Mouse (Mus musculus) hindbrain, embryonic 11.5 days (tissue): ENCODE measurements at regions not wholly inside any gene's neighbourhood (a gene's known extent, or its start where the extent isn't known, plus 50 kb on each side); places are given as distances from the start of the nearest gene placed in this dataset.
A peak's percentile ranks its signal among the peaks of the same experiment; 100 is the strongest.

Experiments used
- ATAC-seq: fragments of 200-750 bp; cut with Nextera tagmentation; 2 replicates; pipeline ENCODE4 v1.8.0; 2017; ENCODE audit warnings: mild to moderate bottlenecking, moderate TSS enrichment, moderate library complexity; ENCODE audit not compliant: low FRiP score
- DNase-seq: peaks from one replicate; pipeline ENCODE4 v3.0.0-alpha.2; 2015; ENCODE audit warnings: low spot score
- H3K27ac ChIP-seq: fragments of 300-500 bp; sonication (generic); 2 replicates; pipeline ENCODE4 v1.5.1; 2014; ENCODE audit warnings: mild to moderate bottlenecking, low read depth, low read length
- H3K27me3 ChIP-seq: fragments of 300-500 bp; sonication (generic); 2 replicates; pipeline ENCODE4 v1.6.1; 2014; ENCODE audit warnings: mild to moderate bottlenecking, low read length, moderate library complexity, mixed read lengths; ENCODE audit not compliant: control insufficient read depth, insufficient read depth
- H3K36me3 ChIP-seq: fragments of 300-500 bp; sonication (generic); 2 replicates; pipeline ENCODE4 v1.6.1; 2014; ENCODE audit warnings: mild to moderate bottlenecking, low read length, moderate library complexity, mixed read lengths; ENCODE audit not compliant: control insufficient read depth, insufficient read depth
- H3K4me1 ChIP-seq: fragments of 300-500 bp; sonication (generic); replicated peaks from 2 replicates; pipeline ENCODE4 v1.6.1; 2014; ENCODE audit warnings: low read length, mixed read lengths; ENCODE audit not compliant: control insufficient read depth, insufficient read depth
- H3K4me2 ChIP-seq: fragments of 300-500 bp; sonication (generic); replicated peaks from 2 replicates; pipeline ENCODE4 v1.6.1; 2014; ENCODE audit warnings: mild to moderate bottlenecking, low read depth, low read length
- H3K4me3 ChIP-seq: fragments of 300-500 bp; sonication (generic); 2 replicates; pipeline ENCODE4 v1.5.1; 2014; ENCODE audit warnings: low read depth, low read length
- H3K9ac ChIP-seq: fragments of 300-500 bp; sonication (generic); 2 replicates; pipeline ENCODE4 v1.6.1; 2014; ENCODE audit warnings: low read depth, low read length
- H3K9me3 ChIP-seq: fragments of 300-500 bp; sonication (generic); 2 replicates; pipeline ENCODE4 v1.6.1; 2016; ENCODE audit warnings: low read length; ENCODE audit not compliant: control insufficient read depth
- WGBS: fragments of 180-500 bp; shearing (Covaris S2); extraction: QIAGEN DNeasy Blood & Tissue Kit; methylation state at CpG from one replicate; pipeline ENCODE4 v1.1.7; 2014; 5-methylcytosine and 5-hydroxymethylcytosine counted together

DNA sequence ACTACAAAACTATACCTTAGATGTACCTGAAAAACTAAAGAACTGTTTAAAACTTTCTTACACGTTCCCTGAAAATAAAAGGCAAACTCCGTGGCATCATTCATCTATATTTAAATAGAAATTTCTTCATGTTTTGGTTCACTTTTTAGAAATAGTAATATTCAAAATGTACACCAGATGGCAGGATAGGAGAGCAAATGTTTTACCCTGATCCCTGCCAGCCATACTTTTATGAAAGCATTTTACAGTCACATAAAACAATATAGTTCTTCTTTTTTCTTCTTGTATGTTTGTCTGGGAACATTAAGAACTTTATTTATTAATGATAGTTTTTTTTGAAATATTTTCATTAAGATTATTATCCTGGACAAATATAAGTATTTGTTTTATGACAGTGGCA lies 68.5 kb downstream of the 4921530L21Rik start:
- DNase-seq, result peak; percentile 8
- no peaks in the 10 kb centered on the region for H3K4me1 ChIP-seq
- H3K9me3 ChIP-seq, result no peaks in the 10 kb centered on the region
- ATAC-seq, result no peak
- H3K36me3 ChIP-seq, result no peaks in the 10 kb centered on the region
- no peaks in the 10 kb centered on the region for H3K27me3 ChIP-seq
- no peak overlapping the region for H3K4me2 ChIP-seq
- no peak overlapping the region for H3K27ac ChIP-seq
- WGBS, result 79% methylated on average over 2 of the region's 2 CpGs
- no peak overlapping the region for H3K4me3 ChIP-seq
- no peak overlapping the region for H3K9ac ChIP-seq

DNA sequence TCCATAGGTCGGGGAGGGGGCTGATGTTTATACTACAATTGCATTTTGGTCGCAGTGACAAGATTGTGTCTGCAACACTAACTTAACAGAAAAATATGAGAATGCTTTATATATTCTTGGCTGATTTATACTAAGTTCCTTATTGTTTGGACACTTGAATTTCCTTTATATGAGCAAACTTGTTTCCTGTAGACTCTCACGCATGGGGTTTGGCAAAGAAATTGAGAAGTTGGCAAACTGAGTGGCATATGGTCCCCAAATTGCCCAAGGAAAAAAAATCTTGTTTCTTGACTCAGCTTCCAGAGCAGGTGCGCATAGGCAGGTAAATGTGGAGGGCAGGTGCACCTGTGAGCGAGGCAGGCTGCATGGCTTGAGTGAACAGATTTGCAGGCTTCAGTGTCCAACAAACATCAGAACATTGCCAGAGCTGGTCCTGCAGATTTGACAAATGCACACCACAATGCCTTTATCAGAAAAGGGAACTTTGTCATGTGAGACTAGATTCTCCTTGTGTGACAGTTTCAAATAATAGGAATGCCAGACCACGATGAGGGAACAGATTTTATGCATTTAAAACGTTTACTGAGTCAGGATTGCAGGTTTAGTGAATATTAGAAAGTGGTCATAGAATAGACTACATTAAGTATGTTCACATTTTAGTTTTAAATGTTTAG lies 75.1 kb downstream of the 4921530L21Rik start:
- 74% methylated on average over 7 of the region's 7 CpGs for WGBS
- H3K4me2 ChIP-seq, result no peak overlapping the region
- H3K27ac ChIP-seq, result no peak overlapping the region
- H3K27me3 ChIP-seq, result no peaks in the 10 kb centered on the region
- no peaks in the 10 kb centered on the region for H3K9me3 ChIP-seq
- H3K4me3 ChIP-seq, result no peak overlapping the region
- ATAC-seq (no peak), DNase-seq (no peak)
- no peaks in the 10 kb centered on the region for H3K36me3 ChIP-seq
- no peaks in the 10 kb centered on the region for H3K4me1 ChIP-seq
- H3K9ac ChIP-seq, result no peak overlapping the region

DNA sequence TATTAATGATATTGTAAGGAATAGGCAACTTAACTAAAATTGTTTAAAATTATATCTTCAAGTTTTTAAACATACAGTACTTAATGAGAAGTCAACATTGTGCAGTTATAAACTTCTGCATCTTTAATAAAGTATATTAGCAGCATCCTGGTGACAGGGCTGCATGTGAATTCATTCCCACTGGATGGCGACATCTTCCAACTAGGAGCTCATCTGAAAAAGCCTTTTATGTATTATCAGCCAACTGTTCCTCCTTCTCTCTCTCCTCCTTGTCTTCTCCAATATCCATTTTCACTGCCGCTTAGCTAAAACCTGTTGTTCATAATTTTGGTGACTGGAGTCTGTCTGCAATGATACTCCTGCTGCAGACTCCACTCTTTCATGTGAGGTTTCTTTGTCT lies 103.0 kb downstream of the 4921530L21Rik start:
- H3K4me2 ChIP-seq, result no peak overlapping the region
- no peak overlapping the region for H3K9ac ChIP-seq
- H3K9me3 ChIP-seq, result no peaks in the 10 kb centered on the region
- no peak overlapping the region for H3K4me3 ChIP-seq
- ATAC-seq, result no peak
- DNase-seq, result peak; percentile 5
- no peaks in the 10 kb centered on the region for H3K4me1 ChIP-seq
- H3K36me3 ChIP-seq, result no peaks in the 10 kb centered on the region
- 68% methylated on average over 2 of the region's 2 CpGs for WGBS
- no peaks in the 10 kb centered on the region for H3K27me3 ChIP-seq
- H3K27ac ChIP-seq, result no peak overlapping the region

DNA sequence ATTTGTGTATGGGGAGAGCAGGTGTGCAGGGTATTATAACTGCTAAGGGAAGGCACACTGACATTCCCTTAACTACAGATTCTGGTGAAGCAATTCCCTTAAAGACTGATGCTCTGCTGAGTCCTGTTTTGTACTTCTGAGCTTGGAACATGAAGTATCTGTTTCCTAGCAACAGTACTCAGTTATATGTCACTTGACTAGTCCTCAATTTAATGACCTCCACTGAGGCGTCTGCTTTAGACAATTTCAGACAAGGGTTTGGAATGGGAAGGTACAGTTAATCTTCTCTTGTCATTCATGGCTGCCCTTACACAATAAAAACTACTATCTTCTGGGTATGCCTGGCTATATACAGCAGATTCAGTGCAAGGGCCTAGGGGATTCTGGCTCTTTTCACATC lies 117.3 kb downstream of the 4921530L21Rik start:
- H3K4me1 ChIP-seq, result no peaks in the 10 kb centered on the region
- H3K9me3 ChIP-seq, result no peaks in the 10 kb centered on the region
- 55% methylated on average over 1 of the region's 1 CpGs for WGBS
- DNase-seq (no peak), ATAC-seq (no peak)
- H3K27me3 ChIP-seq, result no peaks in the 10 kb centered on the region
- H3K9ac ChIP-seq, result no peak overlapping the region
- H3K27ac ChIP-seq, result no peak overlapping the region
- H3K4me2 ChIP-seq, result no peak overlapping the region
- no peak overlapping the region for H3K4me3 ChIP-seq
- H3K36me3 ChIP-seq, result no peaks in the 10 kb centered on the region

DNA sequence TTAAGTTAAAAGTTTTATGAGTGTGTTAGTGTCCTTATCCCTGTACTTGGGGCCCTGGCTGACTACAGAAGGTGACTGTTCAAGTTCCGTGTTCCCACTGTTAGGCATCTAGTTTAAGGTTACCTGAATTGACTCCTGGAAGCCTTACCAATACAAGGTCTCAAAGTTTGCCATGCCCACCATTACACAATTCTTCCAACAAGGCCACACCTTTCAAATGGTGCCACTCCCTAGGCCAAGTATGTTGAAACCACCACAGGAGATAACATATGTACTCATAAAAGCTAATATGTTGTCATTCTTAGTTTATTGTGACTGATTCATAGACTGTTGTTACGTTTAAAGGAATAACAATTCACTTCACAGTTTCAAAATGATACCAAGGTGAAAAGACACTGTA lies 140.6 kb downstream of the 4921530L21Rik start:
- H3K27me3 ChIP-seq, result no peaks in the 10 kb centered on the region
- DNase-seq, result no peak
- WGBS, result 91% methylated on average over 2 of the region's 2 CpGs

More for the DNA sequence above, 140.6 kb downstream of the 4921530L21Rik start:
- Histone ChIP-seq H3K4me2 (no peak overlapping the region), H3K4me3 (no peak overlapping the region), H3K9me3 (no peaks in the 10 kb centered on the region), H3K9ac (no peak overlapping the region), H3K27ac (no peak overlapping the region), H3K4me1 (no peaks in the 10 kb centered on the region), H3K36me3 (no peaks in the 10 kb centered on the region)
- no peak for ATAC-seq
